Mouse (Mus musculus): Measurements from ENCODE around the gene Nfe2.

- no peak for TF ChIP-seq CTCF (IDR thresholded peaks at IDR 0.05; ENCODE audit: extremely low read depth, insufficient read length, insufficient replicate concordance, low read depth, low read length)
- TF ChIP-seq POLR2A (IDR thresholded peaks at IDR 0.05; ENCODE audit: low read depth, low read length), result no peak
These were observed 46.4 kb upstream of the Nfe2 start for GRCm38 (mm10) chr15:103304616-103304969.
